Mouse (Mus musculus): Measurements from ENCODE around the gene Slc2a4. TPM values are rescaled to one million over a fixed set of nuclear protein-coding genes. Genes with fewer than 3 reads are reported as not detected.

The Slc2a4 gene
- polyA plus RNA-seq, 2 experiments, result 14.0 to 17.0 TPM

DNA sequence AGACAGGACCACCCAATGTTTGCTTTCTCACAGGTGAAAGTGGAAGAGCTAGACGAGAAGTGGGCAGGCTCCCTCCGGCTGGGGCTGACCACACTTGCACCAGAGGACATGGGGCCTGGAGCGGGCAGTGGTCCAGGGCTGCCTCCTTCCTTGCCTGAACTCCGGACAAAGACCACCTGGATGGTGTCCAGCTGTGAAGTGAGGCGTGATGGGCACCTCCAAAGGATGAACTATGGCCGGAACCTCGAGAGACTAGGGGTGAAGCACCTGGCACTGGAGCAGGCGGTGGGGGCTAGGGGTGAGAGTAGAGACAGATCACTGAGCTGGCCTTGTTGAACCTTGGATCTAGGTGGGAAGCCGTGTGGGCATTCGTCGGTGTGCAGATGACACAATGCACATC lies 39.3 kb downstream of the Slc2a4 start:
- peaks cover 0 to 9% of the 10 kb centered on the region in 2 experiments; a peak in 1 of 4 replicates for H3K4me1 ChIP-seq (replicated peaks; ENCODE audit: control insufficient read depth in 2 of 2, insufficient read depth in 2 of 2, low read length in 1 of 2)
- ATAC-seq (ENCODE audit: insufficient read depth), result no peak
- no peak for DNase-seq (ENCODE audit: low read depth in 3 of 3, low spot score in 3 of 3)
- no peaks in the 10 kb centered on the region for H3K27me3 ChIP-seq (ENCODE audit: control insufficient read depth, insufficient read depth, low read length)
- H3K4me2 ChIP-seq (ENCODE audit: low read depth), result no peak overlapping the region
- H3K36me3 ChIP-seq (replicated peaks; ENCODE audit: control insufficient read depth, insufficient read depth, low read depth), result peaks cover 81% of the 10 kb centered on the region
- H3K4me3 ChIP-seq (ENCODE audit: insufficient read depth in 1 of 2, low read depth in 2 of 2, low read length in 2 of 2), result no peak overlapping the region
- TF ChIP-seq CTCF (IDR thresholded peaks at IDR 0.05; ENCODE audit: low read depth) (no peak), EP300 (IDR thresholded peaks at IDR 0.05; ENCODE audit: low read depth) (no peak)
- no peak overlapping the region for H3K9ac ChIP-seq (replicated peaks)
- H3K9me3 ChIP-seq (ENCODE audit: control insufficient read depth, low read length), result no peaks in the 10 kb centered on the region
- 87% methylated on average over 11 of the region's 11 CpGs for WGBS (ENCODE audit: insufficient replicate concordance)
- no peak overlapping the region for H3K27ac ChIP-seq

DNA sequence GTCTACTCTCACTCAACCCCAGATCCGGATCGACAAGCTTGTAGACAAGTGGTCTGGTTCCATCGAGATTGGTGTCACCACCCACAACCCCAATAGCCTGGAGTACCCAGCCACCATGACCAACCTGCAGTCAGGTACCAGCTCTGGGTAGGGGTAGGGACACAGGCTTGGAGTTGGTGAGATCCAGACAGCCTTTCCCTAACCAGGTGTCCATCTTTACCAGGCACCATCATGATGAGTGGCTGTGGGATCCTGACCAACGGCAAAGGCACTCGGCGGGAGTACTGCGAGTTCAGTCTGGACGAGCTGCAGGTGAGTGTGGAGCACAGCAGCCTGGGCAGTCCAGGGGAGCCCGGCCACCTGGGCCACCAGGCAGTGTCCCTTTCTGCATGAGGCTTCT lies 43.7 kb downstream of the Slc2a4 start:
- no peak for ATAC-seq (ENCODE audit: insufficient read depth)
- H3K27ac ChIP-seq, result no peak overlapping the region
- TF ChIP-seq CTCF (IDR thresholded peaks at IDR 0.05; ENCODE audit: low read depth) (no peak), EP300 (IDR thresholded peaks at IDR 0.05; ENCODE audit: low read depth) (no peak)
- no peak overlapping the region for H3K9ac ChIP-seq (replicated peaks)
- no peak overlapping the region for H3K4me3 ChIP-seq (ENCODE audit: insufficient read depth in 1 of 2, low read depth in 2 of 2, low read length in 2 of 2)
- 87% methylated on average over 9 of the region's 9 CpGs for WGBS (ENCODE audit: insufficient replicate concordance)
- no peak overlapping the region for H3K4me2 ChIP-seq (ENCODE audit: low read depth)
- H3K36me3 ChIP-seq (replicated peaks; ENCODE audit: control insufficient read depth, insufficient read depth, low read depth), result peaks cover 51% of the 10 kb centered on the region
- H3K9me3 ChIP-seq (ENCODE audit: control insufficient read depth, low read length), result no peaks in the 10 kb centered on the region
- DNase-seq (ENCODE audit: low read depth in 3 of 3, low spot score in 3 of 3), result no peak
- H3K27me3 ChIP-seq (ENCODE audit: control insufficient read depth, insufficient read depth, low read length), result no peaks in the 10 kb centered on the region; the same call in 1 of the 2 replicates
- H3K4me1 ChIP-seq (replicated peaks; ENCODE audit: control insufficient read depth in 2 of 2, insufficient read depth in 2 of 2, low read length in 1 of 2), result peaks cover 7 to 13% of the 10 kb centered on the region in 2 experiments

- no peak for ATAC-seq (ENCODE audit: insufficient read depth)
- no peaks in the 10 kb centered on the region; the same call in 1 of the 2 replicates for H3K27me3 ChIP-seq (ENCODE audit: control insufficient read depth, insufficient read depth, low read length)
- no peak for DNase-seq (ENCODE audit: low read depth in 3 of 3, low spot score in 3 of 3)
- peaks cover 38% of the 10 kb centered on the region for H3K36me3 ChIP-seq (replicated peaks; ENCODE audit: control insufficient read depth, insufficient read depth, low read depth)
- peaks cover 7 to 13% of the 10 kb centered on the region in 2 experiments for H3K4me1 ChIP-seq (replicated peaks; ENCODE audit: control insufficient read depth in 2 of 2, insufficient read depth in 2 of 2, low read length in 1 of 2)
- peak overlapping the region; percentile 91 for H3K9ac ChIP-seq (replicated peaks)
- no peak overlapping the region; the same call in 1 of the 2 replicates for H3K27ac ChIP-seq
- WGBS (ENCODE audit: insufficient replicate concordance), result 74% methylated on average over 13 of the region's 13 CpGs
- peak overlapping the region; percentile 84 to 98 for H3K4me3 ChIP-seq (ENCODE audit: insufficient read depth in 1 of 2, low read depth in 2 of 2, low read length in 2 of 2)
- H3K4me2 ChIP-seq (ENCODE audit: low read depth), result peak overlapping the region; percentile 80
- no peaks in the 10 kb centered on the region for H3K9me3 ChIP-seq (ENCODE audit: control insufficient read depth, low read length)
- no peak for TF ChIP-seq CTCF (IDR thresholded peaks at IDR 0.05; ENCODE audit: low read depth)
- no peak for TF ChIP-seq EP300 (IDR thresholded peaks at IDR 0.05; ENCODE audit: low read depth)
Measured at GRCm38 (mm10) chr11:69902972-69903371, 45.0 kb downstream of the Slc2a4 start.

DNA sequence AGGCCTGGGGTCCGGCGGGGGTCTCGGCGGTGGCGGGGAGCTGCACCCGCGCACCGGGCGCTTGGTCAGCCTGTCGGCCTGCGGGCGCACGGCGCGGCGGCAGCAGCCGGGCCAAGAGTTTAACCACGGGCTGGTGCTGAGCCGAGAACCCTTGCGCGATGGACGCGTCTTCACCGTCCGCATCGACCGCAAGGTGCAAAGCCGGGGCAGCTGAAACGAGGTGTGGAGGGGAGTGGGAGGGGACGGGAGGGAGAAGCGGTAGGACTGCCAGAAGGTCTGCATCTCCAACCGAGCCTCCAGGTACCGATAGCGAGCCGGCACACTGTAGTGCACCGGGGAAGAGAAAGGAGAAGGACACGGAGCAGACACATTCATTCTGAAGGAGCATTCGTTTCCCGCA lies 46.0 kb downstream of the Slc2a4 start:
- H3K9ac ChIP-seq (replicated peaks), result peak overlapping the region; percentile 91
- H3K4me1 ChIP-seq (replicated peaks; ENCODE audit: control insufficient read depth in 2 of 2, insufficient read depth in 2 of 2, low read length in 1 of 2), result peaks cover 7 to 13% of the 10 kb centered on the region in 2 experiments
- ATAC-seq (ENCODE audit: insufficient read depth) (peak; percentile 6; the same call in 1 of the 2 replicates), DNase-seq (ENCODE audit: low read depth in 3 of 3, low spot score in 3 of 3) (no peak)
- no peaks in the 10 kb centered on the region; the same call in 1 of the 2 replicates for H3K27me3 ChIP-seq (ENCODE audit: control insufficient read depth, insufficient read depth, low read length)
- H3K9me3 ChIP-seq (ENCODE audit: control insufficient read depth, low read length), result no peaks in the 10 kb centered on the region
- peaks cover 28% of the 10 kb centered on the region for H3K36me3 ChIP-seq (replicated peaks; ENCODE audit: control insufficient read depth, insufficient read depth, low read depth)
- H3K27ac ChIP-seq, result peak overlapping the region; percentile 82
- under 1% methylated on average over 39 of the region's 39 CpGs for WGBS (ENCODE audit: insufficient replicate concordance)
- peak overlapping the region; percentile 80 for H3K4me2 ChIP-seq (ENCODE audit: low read depth)
- TF ChIP-seq CTCF (IDR thresholded peaks at IDR 0.05; ENCODE audit: low read depth) (no peak), EP300 (IDR thresholded peaks at IDR 0.05; ENCODE audit: low read depth) (no peak)
- H3K4me3 ChIP-seq (ENCODE audit: insufficient read depth in 1 of 2, low read depth in 2 of 2, low read length in 2 of 2), result peak overlapping the region; percentile 84 to 98

DNA sequence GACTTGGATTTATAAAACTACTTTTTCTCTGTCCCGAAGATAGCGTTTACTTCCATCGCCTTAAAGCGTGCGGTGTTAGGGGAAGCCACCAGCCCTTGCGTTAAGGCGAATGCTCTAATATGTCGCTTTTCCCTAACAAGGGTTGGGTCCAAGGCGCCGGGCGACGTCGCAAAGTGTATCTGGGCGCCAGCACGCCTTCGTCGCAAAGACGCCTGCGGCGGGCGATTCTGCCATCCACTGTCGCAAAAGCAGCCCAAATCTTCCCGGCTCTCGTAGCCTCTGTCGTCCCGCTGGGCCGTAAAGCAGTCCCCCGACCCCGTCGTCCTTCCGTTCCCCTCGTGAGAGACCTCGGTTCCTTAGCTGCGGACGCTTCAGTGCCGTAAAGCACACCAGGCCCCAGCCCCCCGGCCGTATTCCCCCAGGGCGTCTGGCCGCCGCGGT lies 46.6 kb downstream of the Slc2a4 start:
- TF ChIP-seq EP300 (IDR thresholded peaks at IDR 0.05; ENCODE audit: low read depth) (no peak), CTCF (IDR thresholded peaks at IDR 0.05; ENCODE audit: low read depth) (no peak)
- Histone ChIP-seq H3K9me3 (ENCODE audit: control insufficient read depth, low read length) (no peaks in the 10 kb centered on the region), H3K4me1 (replicated peaks; ENCODE audit: control insufficient read depth in 2 of 2, insufficient read depth in 2 of 2, low read length in 1 of 2) (peaks cover 7 to 13% of the 10 kb centered on the region in 2 experiments), H3K4me2 (ENCODE audit: low read depth) (peak overlapping the region; percentile 80), H3K27ac (peak overlapping the region; percentile 82), H3K4me3 (ENCODE audit: insufficient read depth in 1 of 2, low read depth in 2 of 2, low read length in 2 of 2) (peak overlapping the region; percentile 84 to 98), H3K36me3 (replicated peaks; ENCODE audit: control insufficient read depth, insufficient read depth, low read depth) (peaks cover 23% of the 10 kb centered on the region), H3K9ac (replicated peaks) (peak overlapping the region; percentile 91), H3K27me3 (ENCODE audit: control insufficient read depth, insufficient read depth, low read length) (no peaks in the 10 kb centered on the region; the same call in 1 of the 2 replicates)
- under 1% methylated on average over 42 of the region's 42 CpGs for WGBS (ENCODE audit: insufficient replicate concordance)
- DNase-seq (ENCODE audit: low read depth in 3 of 3, low spot score in 3 of 3), result peak; percentile 87 to 95 (median 92)
- peak; percentile 72 for ATAC-seq (ENCODE audit: insufficient read depth)

Measured in liver, embryonic 14.5 days (tissue).